Mouse (Mus musculus) stomach, postnatal 0 days (tissue): ENCODE data around the gene Gm26992.

Source experiments
- CTCF ChIP-seq: IDR thresholded peaks from 2 replicates; pipeline ENCODE4 v1.5.1; 2016; ENCODE audit warnings: antibody characterized with exemption, low read depth, mild to moderate bottlenecking, moderate library complexity
- EP300 ChIP-seq: optimal IDR thresholded peaks from 2 replicates; pipeline ENCODE3; 2016; ENCODE audit warnings: antibody characterized with exemption

- TF ChIP-seq CTCF = no peak
- TF ChIP-seq EP300 = no peak
Observed at GRCm38 (mm10) chrX:103492398-103493256, 70.8 kb downstream of the Gm26992 start.
